Mouse (Mus musculus) intestine, embryonic 16.5 days (tissue): ENCODE measurements at regions not wholly inside any gene's neighbourhood (a gene's known extent, or its start where the extent isn't known, plus 50 kb on each side); places are given as distances from the start of the nearest gene placed in this dataset.
"Not testable (repeated sequence)": the region's sequence is repeated elsewhere in the genome, so short reads cannot be mapped to it uniquely, and the experiment has no call there.

Experiments used
- ATAC-seq: fragments of 200-750 bp; cut with Nextera tagmentation; 2 replicates; pipeline ENCODE4 v1.8.0; 2017; ENCODE audit warnings: moderate TSS enrichment, moderate library complexity
- H3K27ac ChIP-seq: fragments of 300-500 bp; sonication (generic); 2 replicates; pipeline ENCODE4 v1.5.1; 2014; ENCODE audit warnings: mild to moderate bottlenecking, low read length
- H3K27me3 ChIP-seq: fragments of 300-500 bp; sonication (generic); replicated peaks from 2 replicates; pipeline ENCODE4 v1.6.1; 2014; ENCODE audit warnings: low read length, control low read depth, mixed read lengths; ENCODE audit not compliant: control insufficient read depth, insufficient read depth
- H3K36me3 ChIP-seq: fragments of 300-500 bp; sonication (generic); 2 replicates; pipeline ENCODE4 v1.6.1; 2014; ENCODE audit warnings: low read length, control low read depth; ENCODE audit not compliant: control insufficient read depth, insufficient read depth
- H3K4me1 ChIP-seq: fragments of 300-500 bp; sonication (generic); 2 replicates; pipeline ENCODE4 v1.6.1; 2014; ENCODE audit warnings: low read length, control low read depth, mixed read lengths; ENCODE audit not compliant: control insufficient read depth, insufficient read depth
- H3K4me2 ChIP-seq: fragments of 300-500 bp; sonication (generic); 2 replicates; pipeline ENCODE4 v1.6.1; 2014; ENCODE audit warnings: low read depth, low read length, control low read depth
- H3K4me3 ChIP-seq: fragments of 300-500 bp; sonication (generic); 2 replicates; pipeline ENCODE4 v1.5.1; 2014; ENCODE audit warnings: mild to moderate bottlenecking, low read length
- H3K9ac ChIP-seq: fragments of 300-500 bp; sonication (generic); 2 replicates; pipeline ENCODE4 v1.6.1; 2014; ENCODE audit warnings: low read depth, low read length
- H3K9me3 ChIP-seq: fragments of 300-500 bp; sonication (generic); 2 replicates; pipeline ENCODE4 v1.6.1; 2016; ENCODE audit warnings: low read length, control low read depth; ENCODE audit not compliant: control insufficient read depth
- WGBS: fragments of 180-500 bp; shearing (Covaris S2); extraction: QIAGEN DNeasy Blood & Tissue Kit; methylation state at CpG from one replicate; pipeline ENCODE4 v1.1.7; 2014; 5-methylcytosine and 5-hydroxymethylcytosine counted together

GRCm38 (mm10) chr1:101901601-101902000, 2129.0 kb downstream of the Cntnap5b start:
- not testable (repeated sequence) for H3K4me3 ChIP-seq, H3K27ac ChIP-seq, H3K36me3 ChIP-seq, H3K9ac ChIP-seq, ATAC-seq, H3K27me3 ChIP-seq, H3K9me3 ChIP-seq, H3K4me2 ChIP-seq, H3K4me1 ChIP-seq
- WGBS, result 85% methylated on average over 6 of the region's 6 CpGs

GRCm38 (mm10) chr1:101902154-101902825, 2129.7 kb downstream of the Cntnap5b start:
- WGBS, result 87% methylated on average over 18 of the region's 19 CpGs
- H3K36me3 ChIP-seq, H3K4me2 ChIP-seq, H3K4me1 ChIP-seq, ATAC-seq, H3K9me3 ChIP-seq, H3K27ac ChIP-seq, H3K4me3 ChIP-seq, H3K9ac ChIP-seq, H3K27me3 ChIP-seq: not testable (repeated sequence)

DNA sequence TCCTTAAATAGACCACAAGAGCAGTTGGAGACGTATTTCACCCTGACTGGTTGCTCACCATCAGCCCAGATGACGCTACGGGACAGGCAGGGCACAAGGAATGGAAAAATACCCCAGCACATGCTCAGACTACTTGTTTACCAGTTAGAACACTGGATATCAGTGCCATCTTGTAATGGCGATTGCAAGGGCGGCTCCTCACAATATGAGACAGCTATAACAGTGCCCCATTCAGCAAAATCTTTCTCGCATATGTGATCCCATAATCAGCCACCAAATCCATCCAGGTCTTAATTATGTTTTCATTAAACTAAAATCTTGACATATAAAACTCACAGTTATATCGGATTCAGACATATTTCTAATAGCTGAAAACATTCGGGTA, 2130.3 kb downstream of the Cntnap5b start:
- not testable (repeated sequence) for H3K9ac ChIP-seq, H3K4me3 ChIP-seq, H3K27me3 ChIP-seq, H3K4me1 ChIP-seq, H3K27ac ChIP-seq, H3K4me2 ChIP-seq, H3K9me3 ChIP-seq, H3K36me3 ChIP-seq, ATAC-seq
- WGBS, result 86% methylated on average over 8 of the region's 8 CpGs

GRCm38 (mm10) chr1:101916991-101917390, 2144.4 kb downstream of the Cntnap5b start:
- not testable (repeated sequence) for ATAC-seq, H3K4me2 ChIP-seq, H3K4me1 ChIP-seq, H3K27ac ChIP-seq, H3K27me3 ChIP-seq, H3K9me3 ChIP-seq, H3K9ac ChIP-seq, H3K4me3 ChIP-seq, H3K36me3 ChIP-seq
- 75% methylated on average over 2 of the region's 2 CpGs for WGBS

- no peak overlapping the region for H3K4me2 ChIP-seq
- no peak overlapping the region for H3K27ac ChIP-seq
- H3K9me3 ChIP-seq, result no peaks in the 10 kb centered on the region
- WGBS, result 52% methylated on average over 1 of the region's 1 CpGs
- no peak overlapping the region for H3K4me3 ChIP-seq
- H3K36me3 ChIP-seq, result no peaks in the 10 kb centered on the region
- H3K9ac ChIP-seq, result no peak overlapping the region
- ATAC-seq, result no peak
- no peaks in the 10 kb centered on the region for H3K4me1 ChIP-seq
- no peaks in the 10 kb centered on the region for H3K27me3 ChIP-seq
Measured at GRCm38 (mm10) chr1:101918872-101919271, 2146.3 kb downstream of the Cntnap5b start.

- Histone ChIP-seq H3K4me1 (no peaks in the 10 kb centered on the region), H3K9ac (no peak overlapping the region), H3K4me3 (no peak overlapping the region), H3K4me2 (no peak overlapping the region), H3K9me3 (no peaks in the 10 kb centered on the region), H3K36me3 (no peaks in the 10 kb centered on the region), H3K27me3 (no peaks in the 10 kb centered on the region), H3K27ac (no peak overlapping the region)
- ATAC-seq, result peak; percentile 91
- WGBS, result 52% methylated on average over 1 of the region's 1 CpGs
Measured at GRCm38 (mm10) chr1:101941107-101941506, 2168.5 kb downstream of the Cntnap5b start.
